Mouse (Mus musculus) monocyte, adult 5-6 weeks (primary cell): ENCODE measurements around the gene Ankrd44. TPM values are rescaled to one million over a fixed set of nuclear protein-coding genes. Genes with fewer than 3 reads are reported as not detected.

Source experiments
- ATAC-seq: fragments of 153-309, 156-312 bp; replicated peaks from 2 replicates; pipeline ENCODE4 v1.8.0; 2017; ENCODE audit warnings: mild to moderate bottlenecking; ENCODE audit not compliant: low TSS enrichment, insufficient number of reproducible peaks, severe bottlenecking, poor library complexity, low FRiP score
- total RNA-seq: library from RNA; stranded (forward); fragments of 200-1000, 200-491, 200-594 nt; gene quantifications from 3 replicates; pipeline ENCODE4 v1.2.3, GENCODE M21; 2017

The Ankrd44 gene
- total RNA-seq, 1 experiment from 2014 or later = 321 TPM

- ATAC-seq = no peak
Observed at GRCm38 (mm10) chr1:54901084-54901483, 25.1 kb downstream of the Ankrd44 start.

GRCm38 (mm10) chr1:54899247-54899646 is 26.9 kb downstream of the Ankrd44 start:
- no peak for ATAC-seq

GRCm38 (mm10) chr1:54898656-54899084 is 27.5 kb downstream of the Ankrd44 start:
- ATAC-seq = peak; percentile 64

GRCm38 (mm10) chr1:54897726-54898125 is 28.5 kb downstream of the Ankrd44 start:
- ATAC-seq = no peak

GRCm38 (mm10) chr1:54896109-54897085 is 29.8 kb downstream of the Ankrd44 start:
- ATAC-seq = peak; percentile 48; the same call in 1 of the 2 replicates

- ATAC-seq = peak; percentile 94
Observed at GRCm38 (mm10) chr1:54888449-54888848, 37.7 kb downstream of the Ankrd44 start.

- ATAC-seq = no peak
Observed at GRCm38 (mm10) chr1:54887873-54888272, 38.3 kb downstream of the Ankrd44 start.

- peak; percentile 80 for ATAC-seq
Observed at GRCm38 (mm10) chr1:54882856-54883467, 43.2 kb downstream of the Ankrd44 start.

GRCm38 (mm10) chr1:54881523-54881922 is 44.7 kb downstream of the Ankrd44 start:
- no peak for ATAC-seq

GRCm38 (mm10) chr1:54877423-54878073 is 48.6 kb downstream of the Ankrd44 start:
- no peak for ATAC-seq

- no peak for ATAC-seq
Observed at GRCm38 (mm10) chr1:54877014-54877413, 49.2 kb downstream of the Ankrd44 start.

- no peak for ATAC-seq
Observed at GRCm38 (mm10) chr1:54874094-54874493, 52.1 kb downstream of the Ankrd44 start.

- ATAC-seq = no peak
Observed at GRCm38 (mm10) chr1:54872857-54873616, 53.1 kb downstream of the Ankrd44 start.

GRCm38 (mm10) chr1:54871321-54871720 is 54.9 kb downstream of the Ankrd44 start:
- no peak for ATAC-seq

- 0 out of 2 replicates have a peak, but pooled peaks have one; percentile 11 for ATAC-seq
Observed at GRCm38 (mm10) chr1:54870634-54871033, 55.6 kb downstream of the Ankrd44 start.

- no peak for ATAC-seq
Observed at GRCm38 (mm10) chr1:54867226-54867625, 59.0 kb downstream of the Ankrd44 start.

GRCm38 (mm10) chr1:54866131-54866530 is 60.1 kb downstream of the Ankrd44 start:
- no peak for ATAC-seq

GRCm38 (mm10) chr1:54864928-54865652 is 61.1 kb downstream of the Ankrd44 start:
- no peak for ATAC-seq
